Mouse (Mus musculus): ENCODE data around the gene Tnp2. TPM values are rescaled to one million over a fixed set of nuclear protein-coding genes. Genes with fewer than 3 reads are reported as not detected.

Tnp2 gene
- polyA plus RNA-seq, 1 experiment from 2014 or later, result not detected

GRCm38 (mm10) chr16:10769661-10770060 is 18.8 kb downstream of the Tnp2 start:
- no peak overlapping the region for H3K9ac ChIP-seq (ENCODE audit: low read depth, low read length)
- peaks cover 5% of the 10 kb centered on the region for H3K4me1 ChIP-seq (ENCODE audit: control insufficient read depth, insufficient read depth, low read length)
- no peak overlapping the region for H3K4me3 ChIP-seq (ENCODE audit: low read depth, low read length)
- no peak overlapping the region for H3K4me2 ChIP-seq (ENCODE audit: low read depth, low read length)
- H3K36me3 ChIP-seq (ENCODE audit: control insufficient read depth, insufficient read depth, low read length), result no peaks in the 10 kb centered on the region
- H3K27ac ChIP-seq (replicated peaks; ENCODE audit: low read depth, low read length), result no peak overlapping the region
- DNase-seq (ENCODE audit: low spot score) (no peak), ATAC-seq (ENCODE audit: low read depth) (peak; percentile 53; the same call in 1 of the 2 replicates)
- WGBS, result 30% methylated on average over 2 of the region's 2 CpGs
- H3K9me3 ChIP-seq (ENCODE audit: control insufficient read depth, low read length), result no peaks in the 10 kb centered on the region
- H3K27me3 ChIP-seq (replicated peaks; ENCODE audit: control insufficient read depth, insufficient read depth, low read length), result no peaks in the 10 kb centered on the region

DNA sequence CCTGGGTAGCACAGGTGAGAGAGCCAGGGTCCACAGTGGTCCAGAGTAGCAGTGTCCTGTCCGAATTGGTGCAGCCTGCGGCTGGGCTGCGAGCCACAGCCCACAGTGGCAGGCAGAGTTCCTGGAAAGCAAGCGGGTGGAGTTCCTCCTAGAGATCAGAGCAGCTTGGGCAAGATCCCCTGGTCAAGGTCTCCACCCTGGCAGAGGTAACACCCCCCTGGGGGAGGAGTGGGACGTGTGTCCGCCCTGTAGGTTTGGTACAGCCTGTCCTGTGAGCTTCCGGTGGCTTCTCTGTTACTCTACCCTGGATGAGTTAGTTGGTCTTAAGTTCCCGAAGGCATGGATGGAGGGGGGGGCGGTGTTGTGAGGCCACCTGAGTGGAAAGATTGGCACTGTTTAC is 19.6 kb downstream of the Tnp2 start:
- Histone ChIP-seq H3K4me1 (ENCODE audit: control insufficient read depth, insufficient read depth, low read length) (peaks cover 5% of the 10 kb centered on the region), H3K36me3 (ENCODE audit: control insufficient read depth, insufficient read depth, low read length) (no peaks in the 10 kb centered on the region), H3K27me3 (replicated peaks; ENCODE audit: control insufficient read depth, insufficient read depth, low read length) (no peaks in the 10 kb centered on the region), H3K4me2 (ENCODE audit: low read depth, low read length) (no peak overlapping the region), H3K4me3 (ENCODE audit: low read depth, low read length) (no peak overlapping the region), H3K9me3 (ENCODE audit: control insufficient read depth, low read length) (no peaks in the 10 kb centered on the region), H3K27ac (replicated peaks; ENCODE audit: low read depth, low read length) (no peak overlapping the region), H3K9ac (ENCODE audit: low read depth, low read length) (no peak overlapping the region)
- no peak for DNase-seq (ENCODE audit: low spot score)
- no peak for ATAC-seq (ENCODE audit: low read depth)
- 50% methylated on average over 9 of the region's 9 CpGs for WGBS

- Histone ChIP-seq H3K9me3 (ENCODE audit: control insufficient read depth, low read length) (no peaks in the 10 kb centered on the region), H3K27me3 (replicated peaks; ENCODE audit: control insufficient read depth, insufficient read depth, low read length) (no peaks in the 10 kb centered on the region), H3K4me2 (ENCODE audit: low read depth, low read length) (no peak overlapping the region), H3K4me3 (ENCODE audit: low read depth, low read length) (no peak overlapping the region), H3K36me3 (ENCODE audit: control insufficient read depth, insufficient read depth, low read length) (no peaks in the 10 kb centered on the region), H3K4me1 (ENCODE audit: control insufficient read depth, insufficient read depth, low read length) (peaks cover 5% of the 10 kb centered on the region), H3K9ac (ENCODE audit: low read depth, low read length) (no peak overlapping the region), H3K27ac (replicated peaks; ENCODE audit: low read depth, low read length) (no peak overlapping the region)
- ATAC-seq (ENCODE audit: low read depth) (no peak), DNase-seq (ENCODE audit: low spot score) (peak; percentile 71)
- WGBS, result 44% methylated on average over 4 of the region's 4 CpGs
These were observed 21.3 kb downstream of the Tnp2 start for GRCm38 (mm10) chr16:10767158-10767557.

GRCm38 (mm10) chr16:10764323-10764722 is 24.1 kb downstream of the Tnp2 start:
- no peak for DNase-seq (ENCODE audit: low spot score)
- Histone ChIP-seq H3K9ac (ENCODE audit: low read depth, low read length) (no peak overlapping the region), H3K4me1 (ENCODE audit: control insufficient read depth, insufficient read depth, low read length) (no peaks in the 10 kb centered on the region), H3K36me3 (ENCODE audit: control insufficient read depth, insufficient read depth, low read length) (no peaks in the 10 kb centered on the region), H3K4me3 (ENCODE audit: low read depth, low read length) (no peak overlapping the region), H3K4me2 (ENCODE audit: low read depth, low read length) (no peak overlapping the region), H3K27me3 (replicated peaks; ENCODE audit: control insufficient read depth, insufficient read depth, low read length) (no peaks in the 10 kb centered on the region), H3K9me3 (ENCODE audit: control insufficient read depth, low read length) (no peaks in the 10 kb centered on the region), H3K27ac (replicated peaks; ENCODE audit: low read depth, low read length) (no peak overlapping the region)
- 61% methylated on average over 2 of the region's 2 CpGs for WGBS
- no peak for ATAC-seq (ENCODE audit: low read depth)

- H3K36me3 ChIP-seq (ENCODE audit: control insufficient read depth, insufficient read depth, low read length), result no peaks in the 10 kb centered on the region
- H3K9me3 ChIP-seq (ENCODE audit: control insufficient read depth, low read length), result no peaks in the 10 kb centered on the region
- no peaks in the 10 kb centered on the region for H3K27me3 ChIP-seq (replicated peaks; ENCODE audit: control insufficient read depth, insufficient read depth, low read length)
- no peaks in the 10 kb centered on the region for H3K4me1 ChIP-seq (ENCODE audit: control insufficient read depth, insufficient read depth, low read length)
- no peak overlapping the region for H3K4me3 ChIP-seq (ENCODE audit: low read depth, low read length)
- H3K9ac ChIP-seq (ENCODE audit: low read depth, low read length), result no peak overlapping the region
- 42% methylated on average over 6 of the region's 6 CpGs for WGBS
- ATAC-seq (ENCODE audit: low read depth), result no peak
- H3K27ac ChIP-seq (replicated peaks; ENCODE audit: low read depth, low read length), result no peak overlapping the region
- no peak for DNase-seq (ENCODE audit: low spot score)
- H3K4me2 ChIP-seq (ENCODE audit: low read depth, low read length), result no peak overlapping the region
These were observed 24.8 kb downstream of the Tnp2 start for GRCm38 (mm10) chr16:10763540-10764264.

DNA sequence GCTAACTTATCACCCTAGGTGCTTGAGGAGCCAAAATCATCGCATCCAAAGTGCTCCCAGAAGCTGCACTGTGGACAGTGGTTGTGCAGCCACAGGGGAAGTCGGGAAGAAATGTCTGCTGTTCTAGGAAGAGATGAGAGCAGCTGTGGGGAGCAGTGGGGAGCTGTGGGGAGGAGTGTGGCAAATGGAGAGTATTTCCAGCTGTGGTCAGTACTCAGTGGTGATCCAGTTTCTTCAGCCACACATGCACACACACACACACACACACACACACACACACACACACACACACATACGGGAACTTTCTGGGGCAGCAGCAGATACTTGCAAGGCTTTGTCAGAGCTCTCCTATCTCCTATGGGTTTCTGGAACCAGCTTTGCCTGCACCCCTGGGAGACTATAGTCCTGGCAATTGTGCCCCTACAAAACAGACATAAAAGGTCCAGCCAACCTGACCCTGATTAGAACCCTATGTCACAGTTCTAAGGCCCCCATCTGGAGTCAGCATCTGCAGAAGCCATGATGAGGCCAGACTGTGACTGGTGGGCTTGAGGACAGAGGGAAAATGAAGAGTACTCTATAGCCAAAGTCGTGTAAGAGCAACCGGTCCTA is 25.8 kb downstream of the Tnp2 start:
- 64% methylated on average over 5 of the region's 5 CpGs for WGBS
- no peak overlapping the region for H3K4me2 ChIP-seq (ENCODE audit: low read depth, low read length)
- ATAC-seq (ENCODE audit: low read depth) (no peak), DNase-seq (ENCODE audit: low spot score) (no peak)
- no peak overlapping the region for H3K27ac ChIP-seq (replicated peaks; ENCODE audit: low read depth, low read length)
- H3K27me3 ChIP-seq (replicated peaks; ENCODE audit: control insufficient read depth, insufficient read depth, low read length), result no peaks in the 10 kb centered on the region
- H3K4me3 ChIP-seq (ENCODE audit: low read depth, low read length), result no peak overlapping the region
- no peaks in the 10 kb centered on the region for H3K36me3 ChIP-seq (ENCODE audit: control insufficient read depth, insufficient read depth, low read length)
- no peak overlapping the region for H3K9ac ChIP-seq (ENCODE audit: low read depth, low read length)
- H3K4me1 ChIP-seq (ENCODE audit: control insufficient read depth, insufficient read depth, low read length), result no peaks in the 10 kb centered on the region
- no peaks in the 10 kb centered on the region for H3K9me3 ChIP-seq (ENCODE audit: control insufficient read depth, low read length)

- no peak overlapping the region for H3K4me2 ChIP-seq (ENCODE audit: low read depth, low read length)
- no peak overlapping the region for H3K9ac ChIP-seq (ENCODE audit: low read depth, low read length)
- no peak overlapping the region for H3K4me3 ChIP-seq (ENCODE audit: low read depth, low read length)
- no peaks in the 10 kb centered on the region for H3K9me3 ChIP-seq (ENCODE audit: control insufficient read depth, low read length)
- WGBS, result 59% methylated on average over 7 of the region's 8 CpGs
- H3K36me3 ChIP-seq (ENCODE audit: control insufficient read depth, insufficient read depth, low read length), result no peaks in the 10 kb centered on the region
- H3K27ac ChIP-seq (replicated peaks; ENCODE audit: low read depth, low read length), result no peak overlapping the region
- H3K27me3 ChIP-seq (replicated peaks; ENCODE audit: control insufficient read depth, insufficient read depth, low read length), result no peaks in the 10 kb centered on the region
- ATAC-seq (ENCODE audit: low read depth) (no peak), DNase-seq (ENCODE audit: low spot score) (no peak)
- no peaks in the 10 kb centered on the region for H3K4me1 ChIP-seq (ENCODE audit: control insufficient read depth, insufficient read depth, low read length)
These were observed 27.3 kb downstream of the Tnp2 start for GRCm38 (mm10) chr16:10761182-10761581.

DNA sequence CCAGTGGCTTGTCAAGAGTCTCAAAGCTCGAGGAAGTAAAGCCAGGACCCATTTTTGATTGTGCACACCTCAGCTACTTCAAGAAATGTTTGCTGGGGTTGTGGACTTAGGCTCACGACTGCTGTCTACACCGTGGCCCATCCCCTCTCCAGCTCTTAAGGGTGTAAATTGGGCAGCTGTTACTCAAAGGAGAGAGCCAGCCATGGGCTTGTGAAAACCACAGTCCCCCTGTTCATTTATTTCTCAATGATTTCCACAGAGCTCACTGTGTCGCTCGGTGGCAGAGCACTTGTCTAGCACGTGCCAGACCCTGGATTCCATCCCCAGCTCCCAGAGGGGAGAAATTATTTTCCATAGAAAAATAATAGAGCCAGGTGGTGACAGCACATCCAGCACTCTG is 32.3 kb downstream of the Tnp2 start:
- ATAC-seq (ENCODE audit: low read depth), result no peak
- Histone ChIP-seq H3K9ac (ENCODE audit: low read depth, low read length) (no peak overlapping the region), H3K4me2 (ENCODE audit: low read depth, low read length) (no peak overlapping the region), H3K9me3 (ENCODE audit: control insufficient read depth, low read length) (no peaks in the 10 kb centered on the region), H3K36me3 (ENCODE audit: control insufficient read depth, insufficient read depth, low read length) (no peaks in the 10 kb centered on the region), H3K27ac (replicated peaks; ENCODE audit: low read depth, low read length) (no peak overlapping the region), H3K4me3 (ENCODE audit: low read depth, low read length) (no peak overlapping the region), H3K4me1 (ENCODE audit: control insufficient read depth, insufficient read depth, low read length) (no peaks in the 10 kb centered on the region), H3K27me3 (replicated peaks; ENCODE audit: control insufficient read depth, insufficient read depth, low read length) (no peaks in the 10 kb centered on the region)
- WGBS, result 71% methylated on average over 5 of the region's 6 CpGs
- no peak for DNase-seq (ENCODE audit: low spot score)

All from embryonic facial prominence, embryonic 14.5 days (tissue).